Mouse (Mus musculus) lung, adult 2 months (tissue): ENCODE data around the gene Mrps11.

ENCODE experiments used
- CTCF ChIP-seq: fragments of 200-500 bp; IDR thresholded peaks from 2 replicates; pipeline ENCODE4 v1.5.1; 2011; ENCODE audit warnings: mild to moderate bottlenecking, low read length, control low read depth; ENCODE audit not compliant: insufficient read depth
- POLR2A ChIP-seq: fragments of 200-500 bp; IDR thresholded peaks from 2 replicates; pipeline ENCODE4 v1.6.1; 2011; ENCODE audit warnings: low read depth, mild to moderate bottlenecking, control low read depth, low read length, borderline replicate concordance; ENCODE audit errors: extremely low read depth

GRCm38 (mm10) chr7:78782639-78783581, at the start of gene Mrps11, which contains the start of gene Mrpl46:
- TF ChIP-seq CTCF (no peak), POLR2A (peak; percentile 62)
